Comparison of ENCODE assay signal across 11 mouse cellular contexts in genomic region chr10:57317067-57317466, GRCm38 (mm10).
A peak's percentile ranks its signal among the peaks of the same experiment; 100 is the strongest.
DNase-seq lines count a peak whose midpoint lies in the region; ATAC-seq and TF ChIP-seq lines count a peak whose summit lies in the region.
"Had no signal": no experiment of that assay in that cellular context is flagged by ENCODE, and none has a peak within 500 bp of the region (broad histone marks: within the 10 kb centered on the region; RNA-seq: fewer than 3 reads in every experiment).

No protein-coding gene starts in this region.

- no peaks in the 10 kb centered on the region for H3K27me3 ChIP-seq in heart, embryonic 11.5 days (ENCODE audit: control insufficient read depth, insufficient read depth, low read length)
- no peaks in the 10 kb centered on the region for H3K27me3 ChIP-seq in limb, embryonic 14.5 days (ENCODE audit: control insufficient read depth, insufficient read depth, low read length)
- no peaks in the 10 kb centered on the region for H3K27me3 ChIP-seq in limb, embryonic 10.5 days (ENCODE audit: low read depth, poor library complexity, severe bottlenecking)
- H3K27me3 ChIP-seq in Patski, result peaks cover 35% of the 10 kb centered on the region
- H3K27me3 ChIP-seq: hindbrain, embryonic 12.5 days had no signal

- no peak for TF ChIP-seq POLR2A in limb, embryonic 14.5 days (IDR thresholded peaks at IDR 0.05; ENCODE audit: borderline replicate concordance, extremely low read depth, insufficient read depth, insufficient read length)

- no peak for ATAC-seq in heart, embryonic 11.5 days (replicated peaks; ENCODE audit: insufficient number of reproducible peaks, low FRiP score, low TSS enrichment)
- no peak for ATAC-seq in limb, embryonic 14.5 days (ENCODE audit: low FRiP score, low read depth)
- no peak for ATAC-seq in Patski
- ATAC-seq: forebrain, embryonic 16.5 days had no signal

- in situ Hi-C loops in Patski (cut with MboI; ENCODE audit: low pct_unique_long_range_greater_than_20kb), result loop anchor here (5.0 to 10.0 kb wide), 2 partner anchors 312 to 945 kb away; no protein-coding TSS in a partner anchor

- H3K36me3 ChIP-seq in heart, embryonic 11.5 days (ENCODE audit: control insufficient read depth, insufficient read depth, low read length), result no peaks in the 10 kb centered on the region
- no peaks in the 10 kb centered on the region for H3K36me3 ChIP-seq in limb, embryonic 14.5 days (ENCODE audit: control insufficient read depth, insufficient read depth, low read length)
- no peaks in the 10 kb centered on the region for H3K36me3 ChIP-seq in limb, embryonic 10.5 days
- H3K36me3 ChIP-seq: G1E; hindbrain, embryonic 12.5 days had no signal

- H3K27ac ChIP-seq in heart, embryonic 11.5 days (ENCODE audit: low read depth, low read length), result no peak overlapping the region
- H3K27ac ChIP-seq in limb, embryonic 14.5 days (replicated peaks; ENCODE audit: low read depth, low read length), result no peak overlapping the region
- H3K27ac ChIP-seq in limb, embryonic 10.5 days, result no peak overlapping the region
- H3K27ac ChIP-seq: hindbrain, embryonic 12.5 days; macrophage had no signal

- peak; percentile 1 to 20 for DNase-seq in heart, adult 18-20 months
- peak; percentile 55 for DNase-seq in limb, embryonic 14.5 days (ENCODE audit: low spot score)
- no peak for DNase-seq in limb, embryonic 10.5 days (ENCODE audit: low spot score)
- DNase-seq in Patski (ENCODE audit: low read depth, low spot score), result no peak
- DNase-seq in mesoderm, embryonic 11.5 days (ENCODE audit: low read depth, low spot score), result peak; percentile 9
- DNase-seq in thymus, adult 18-20 months, result no peak

- H3K4me3 ChIP-seq in heart, embryonic 11.5 days (ENCODE audit: low read depth, low read length), result no peak overlapping the region
- H3K4me3 ChIP-seq in limb, embryonic 14.5 days (replicated peaks; ENCODE audit: low read length), result no peak overlapping the region
- no peak overlapping the region for H3K4me3 ChIP-seq in limb, embryonic 10.5 days
- H3K4me3 ChIP-seq: hindbrain, embryonic 12.5 days had no signal

- CTCF ChIA-PET in Patski (lab: Charles Lee), result no interaction called here

- no peaks in the 10 kb centered on the region for H3K9me3 ChIP-seq in heart, embryonic 11.5 days (replicated peaks; ENCODE audit: control insufficient read depth, low read length)
- H3K9me3 ChIP-seq in limb, embryonic 14.5 days (ENCODE audit: control insufficient read depth, low read length), result no peaks in the 10 kb centered on the region
- H3K9me3 ChIP-seq in limb, embryonic 10.5 days (replicated peaks), result no peaks in the 10 kb centered on the region
- H3K9me3 ChIP-seq: G1E; hindbrain, embryonic 12.5 days had no signal

- no peaks in the 10 kb centered on the region for H3K4me1 ChIP-seq in heart, embryonic 11.5 days (ENCODE audit: control insufficient read depth, insufficient read depth, low read length)
- no peaks in the 10 kb centered on the region for H3K4me1 ChIP-seq in limb, embryonic 14.5 days (ENCODE audit: control insufficient read depth, insufficient read depth, low read length)
- H3K4me1 ChIP-seq in limb, embryonic 10.5 days, result no peaks in the 10 kb centered on the region
- H3K4me1 ChIP-seq: hindbrain, embryonic 12.5 days had no signal

- H3K4me2 ChIP-seq in heart, embryonic 11.5 days, result no peak overlapping the region
- no peak overlapping the region for H3K4me2 ChIP-seq in limb, embryonic 14.5 days (replicated peaks; ENCODE audit: low read depth, low read length, severe bottlenecking)
- H3K4me2 ChIP-seq: hindbrain, embryonic 12.5 days had no signal

- TF ChIP-seq CTCF in Patski (IDR thresholded peaks at IDR 0.05), result peak; percentile 48

- H3K9ac ChIP-seq in heart, embryonic 11.5 days (ENCODE audit: low read depth, low read length), result no peak overlapping the region
- H3K9ac ChIP-seq in limb, embryonic 14.5 days (ENCODE audit: low read depth, low read length, severe bottlenecking), result no peak overlapping the region
- H3K9ac ChIP-seq: hindbrain, embryonic 12.5 days had no signal

- POLR2A ChIA-PET in Patski (lab: Charles Lee), result no interaction called here

Comparison
In these comparisons a context has a peak if more than half of its experiments do, and no peak if none do; other contexts are left out.
1. DNase-seq: peak in heart, adult 18-20 months (2 of 2), limb, embryonic 14.5 days (single experiment) and mesoderm, embryonic 11.5 days (single experiment); none in limb, embryonic 10.5 days (single experiment), Patski (single experiment) and thymus, adult 18-20 months (0 of 2).